Mouse (Mus musculus): ENCODE results near the gene Ahsg. TPM values are rescaled to one million over a fixed set of nuclear protein-coding genes. Genes with fewer than 3 reads are reported as not detected.

The Ahsg gene
- polyA plus RNA-seq, 1 experiment from 2014 or later: 4.6 TPM

DNA sequence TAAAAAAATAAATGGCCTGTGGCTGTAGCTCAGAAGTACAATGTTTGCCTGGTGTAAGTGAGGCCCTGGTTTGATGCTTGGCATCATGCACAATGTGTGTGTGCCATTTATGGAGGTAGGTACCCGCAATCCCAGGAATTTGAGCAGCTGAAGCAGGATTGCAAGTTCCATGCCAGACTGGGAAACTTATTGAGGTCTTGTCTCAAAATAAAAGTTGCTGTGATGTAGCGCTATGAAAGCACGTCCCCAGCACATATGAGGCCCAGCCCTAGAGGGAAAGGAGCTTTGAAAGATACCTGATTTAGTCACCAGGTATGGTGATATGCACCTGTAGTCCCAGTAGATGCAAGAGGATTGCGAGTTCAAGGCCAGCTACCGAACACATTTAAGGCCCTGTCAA, 30.7 kb downstream of the Ahsg start:
- no peak overlapping the region for H3K4me3 ChIP-seq (ENCODE audit: control insufficient read depth in 1 of 2, insufficient read depth in 1 of 2, low read depth in 1 of 2, low read length in 2 of 2)
- H3K27ac ChIP-seq (replicated peaks in 1 of 2; ENCODE audit: control insufficient read depth in 1 of 2, insufficient read depth in 1 of 2, low read depth in 2 of 2, low read length in 2 of 2): no peak overlapping the region
- no peaks in the 10 kb centered on the region for H3K4me1 ChIP-seq (ENCODE audit: control insufficient read depth in 2 of 2, insufficient read depth in 2 of 2, low read length in 2 of 2)
- no peaks in the 10 kb centered on the region for H3K27me3 ChIP-seq (ENCODE audit: control insufficient read depth, insufficient read depth, low read length)
- ATAC-seq (ENCODE audit: insufficient number of reproducible peaks, insufficient read depth, low FRiP score, low read depth): no peak
- 91% methylated on average over 5 of the region's 5 CpGs for WGBS
- H3K9me3 ChIP-seq (ENCODE audit: control insufficient read depth, low read length): no peaks in the 10 kb centered on the region
- no peak overlapping the region for H3K9ac ChIP-seq (ENCODE audit: low read length)
- H3K36me3 ChIP-seq (ENCODE audit: control insufficient read depth, insufficient read depth, low read length): no peaks in the 10 kb centered on the region
- H3K4me2 ChIP-seq (ENCODE audit: low read length): no peak overlapping the region

DNA sequence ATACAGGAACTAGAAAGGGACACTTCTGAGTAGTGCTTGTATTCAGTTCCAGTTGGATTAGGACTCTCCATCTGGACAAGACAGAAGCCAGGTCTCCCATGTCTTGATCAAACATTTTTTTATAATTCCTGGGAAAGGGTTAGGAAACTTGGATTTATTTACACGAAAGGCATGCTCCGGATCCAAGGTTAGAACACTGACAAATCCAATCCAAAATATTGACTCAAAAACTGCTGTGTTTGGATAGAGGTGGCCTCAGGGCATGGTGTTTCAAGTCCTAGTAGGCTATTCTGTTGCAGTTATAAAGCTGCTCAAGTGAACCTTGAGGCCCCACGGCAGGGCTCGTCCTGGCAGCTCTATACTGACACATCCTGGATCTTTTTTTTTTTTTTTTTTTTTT, 31.4 kb downstream of the Ahsg start:
- Histone ChIP-seq H3K9me3 (ENCODE audit: control insufficient read depth, low read length) (no peaks in the 10 kb centered on the region), H3K4me1 (ENCODE audit: control insufficient read depth in 2 of 2, insufficient read depth in 2 of 2, low read length in 2 of 2) (no peaks in the 10 kb centered on the region), H3K27me3 (ENCODE audit: control insufficient read depth, insufficient read depth, low read length) (no peaks in the 10 kb centered on the region), H3K4me2 (ENCODE audit: low read length) (no peak overlapping the region), H3K27ac (replicated peaks in 1 of 2; ENCODE audit: control insufficient read depth in 1 of 2, insufficient read depth in 1 of 2, low read depth in 2 of 2, low read length in 2 of 2) (no peak overlapping the region), H3K9ac (ENCODE audit: low read length) (no peak overlapping the region), H3K4me3 (ENCODE audit: control insufficient read depth in 1 of 2, insufficient read depth in 1 of 2, low read depth in 1 of 2, low read length in 2 of 2) (no peak overlapping the region), H3K36me3 (ENCODE audit: control insufficient read depth, insufficient read depth, low read length) (no peaks in the 10 kb centered on the region)
- WGBS: 87% methylated on average over 4 of the region's 4 CpGs
- no peak for ATAC-seq (ENCODE audit: insufficient number of reproducible peaks, insufficient read depth, low FRiP score, low read depth)

DNA sequence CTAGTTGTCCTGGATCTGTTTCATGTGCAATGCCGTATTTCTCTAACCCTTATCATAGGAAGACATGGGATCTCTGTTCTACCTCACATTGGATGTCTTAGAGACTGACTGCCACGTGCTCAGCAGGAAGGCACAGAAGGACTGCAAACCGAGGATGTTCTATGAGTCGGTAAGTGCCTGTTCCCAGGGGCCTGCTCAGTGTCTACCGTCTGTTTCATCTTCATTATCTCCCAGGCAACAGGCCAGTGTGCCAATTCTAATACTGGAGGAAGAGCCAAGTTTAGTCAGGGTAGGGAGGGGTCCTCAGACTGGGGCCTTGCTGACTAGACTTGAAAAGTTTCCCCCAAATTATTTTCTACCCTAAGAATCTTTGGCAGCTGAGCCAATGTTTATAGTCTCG, 38.5 kb downstream of the Ahsg start:
- ATAC-seq (ENCODE audit: insufficient number of reproducible peaks, insufficient read depth, low FRiP score, low read depth): no peak
- H3K9me3 ChIP-seq (ENCODE audit: control insufficient read depth, low read length): no peaks in the 10 kb centered on the region

DNA sequence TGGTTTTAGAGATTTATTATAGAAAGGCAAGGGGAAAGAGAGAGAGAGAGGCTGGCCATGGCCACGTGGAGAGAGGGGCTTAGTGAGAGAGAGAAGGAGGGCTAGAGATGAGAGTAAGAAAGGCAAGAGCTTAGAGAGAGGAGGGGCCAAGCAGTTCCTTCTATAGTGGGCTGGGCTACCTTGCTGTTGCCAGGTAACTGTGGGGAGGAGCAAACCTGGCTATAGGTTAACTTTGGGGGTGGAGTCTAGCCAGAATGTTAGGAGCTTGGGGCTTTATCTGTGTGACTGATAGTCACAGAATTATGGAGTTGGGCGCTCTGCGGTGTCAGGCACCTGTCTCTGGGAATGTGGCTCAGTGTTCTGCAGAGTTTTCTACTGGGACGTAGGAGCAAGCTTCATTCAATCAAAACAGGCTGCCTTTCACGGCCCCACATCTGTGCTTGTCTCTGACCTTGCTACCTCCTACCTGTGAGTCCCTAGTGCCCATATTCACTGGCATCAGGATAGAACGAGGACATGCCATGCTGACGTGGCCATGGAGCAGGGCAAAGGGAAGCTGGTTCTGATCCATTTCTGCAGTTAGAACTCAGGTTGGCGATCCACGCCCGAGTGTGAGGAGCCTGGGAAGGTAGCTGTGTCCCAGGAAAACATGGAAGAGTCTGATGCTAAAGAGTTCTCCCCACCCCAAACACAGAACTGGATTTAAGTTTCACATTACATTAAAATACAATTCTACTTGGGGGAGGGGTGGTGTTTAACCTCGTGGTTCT, 40.5 kb downstream of the Ahsg start:
- 79% methylated on average over 11 of the region's 11 CpGs for WGBS
- Histone ChIP-seq H3K36me3 (ENCODE audit: control insufficient read depth, insufficient read depth, low read length) (no peaks in the 10 kb centered on the region), H3K9ac (ENCODE audit: low read length) (no peak overlapping the region)

More for the DNA sequence above, 38.5 kb downstream of the Ahsg start:
- WGBS: 55% methylated on average over 6 of the region's 6 CpGs
- no peaks in the 10 kb centered on the region for H3K36me3 ChIP-seq (ENCODE audit: control insufficient read depth, insufficient read depth, low read length)
- H3K27me3 ChIP-seq (ENCODE audit: control insufficient read depth, insufficient read depth, low read length): no peaks in the 10 kb centered on the region
- no peak overlapping the region for H3K4me2 ChIP-seq (ENCODE audit: low read length)
- no peak overlapping the region for H3K27ac ChIP-seq (replicated peaks in 1 of 2; ENCODE audit: control insufficient read depth in 1 of 2, insufficient read depth in 1 of 2, low read depth in 2 of 2, low read length in 2 of 2)
- H3K4me3 ChIP-seq (ENCODE audit: control insufficient read depth in 1 of 2, insufficient read depth in 1 of 2, low read depth in 1 of 2, low read length in 2 of 2): no peak overlapping the region
- H3K9ac ChIP-seq (ENCODE audit: low read length): no peak overlapping the region
- H3K4me1 ChIP-seq (ENCODE audit: control insufficient read depth in 2 of 2, insufficient read depth in 2 of 2, low read length in 2 of 2): no peaks in the 10 kb centered on the region

DNA sequence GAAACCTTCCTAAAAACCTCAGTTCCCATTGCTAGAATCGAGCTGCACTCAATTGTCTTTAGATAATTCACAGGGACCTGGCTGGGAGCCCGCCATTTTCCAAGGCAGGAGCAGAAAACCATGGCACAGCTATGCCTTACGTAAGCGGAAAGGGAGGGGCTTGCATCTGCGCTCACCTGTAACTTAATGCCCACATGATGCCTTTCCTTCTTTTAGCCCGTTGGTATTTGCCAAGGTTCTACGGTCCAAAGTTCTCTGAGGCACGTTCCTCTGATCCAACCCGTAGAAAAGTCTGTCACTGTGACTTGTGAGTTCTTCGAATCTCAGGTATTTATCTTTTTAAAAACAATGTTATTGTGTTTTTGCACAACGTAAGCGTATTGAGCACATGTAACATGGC, 46.6 kb downstream of the Ahsg start:
- no peak overlapping the region for H3K9ac ChIP-seq (ENCODE audit: low read length)
- WGBS: 83% methylated on average over 12 of the region's 12 CpGs
- ATAC-seq (ENCODE audit: insufficient number of reproducible peaks, insufficient read depth, low FRiP score, low read depth): no peak
- no peaks in the 10 kb centered on the region for H3K4me1 ChIP-seq (ENCODE audit: control insufficient read depth in 2 of 2, insufficient read depth in 2 of 2, low read length in 2 of 2)
- H3K27me3 ChIP-seq (ENCODE audit: control insufficient read depth, insufficient read depth, low read length): no peaks in the 10 kb centered on the region
- no peak overlapping the region for H3K4me2 ChIP-seq (ENCODE audit: low read length)
- no peak overlapping the region for H3K27ac ChIP-seq (replicated peaks in 1 of 2; ENCODE audit: control insufficient read depth in 1 of 2, insufficient read depth in 1 of 2, low read depth in 2 of 2, low read length in 2 of 2)
- no peaks in the 10 kb centered on the region for H3K36me3 ChIP-seq (ENCODE audit: control insufficient read depth, insufficient read depth, low read length)
- H3K4me3 ChIP-seq (ENCODE audit: control insufficient read depth in 1 of 2, insufficient read depth in 1 of 2, low read depth in 1 of 2, low read length in 2 of 2): no peak overlapping the region
- no peaks in the 10 kb centered on the region for H3K9me3 ChIP-seq (ENCODE audit: control insufficient read depth, low read length)

More for the DNA sequence above, 40.5 kb downstream of the Ahsg start:
- no peaks in the 10 kb centered on the region for H3K9me3 ChIP-seq (ENCODE audit: control insufficient read depth, low read length)
- H3K4me3 ChIP-seq (ENCODE audit: control insufficient read depth in 1 of 2, insufficient read depth in 1 of 2, low read depth in 1 of 2, low read length in 2 of 2): no peak overlapping the region
- no peaks in the 10 kb centered on the region for H3K27me3 ChIP-seq (ENCODE audit: control insufficient read depth, insufficient read depth, low read length)
- H3K4me2 ChIP-seq (ENCODE audit: low read length): no peak overlapping the region
- H3K4me1 ChIP-seq (ENCODE audit: control insufficient read depth in 2 of 2, insufficient read depth in 2 of 2, low read length in 2 of 2): no peaks in the 10 kb centered on the region
- no peak overlapping the region for H3K27ac ChIP-seq (replicated peaks in 1 of 2; ENCODE audit: control insufficient read depth in 1 of 2, insufficient read depth in 1 of 2, low read depth in 2 of 2, low read length in 2 of 2)
- ATAC-seq (ENCODE audit: insufficient number of reproducible peaks, insufficient read depth, low FRiP score, low read depth): no peak

DNA sequence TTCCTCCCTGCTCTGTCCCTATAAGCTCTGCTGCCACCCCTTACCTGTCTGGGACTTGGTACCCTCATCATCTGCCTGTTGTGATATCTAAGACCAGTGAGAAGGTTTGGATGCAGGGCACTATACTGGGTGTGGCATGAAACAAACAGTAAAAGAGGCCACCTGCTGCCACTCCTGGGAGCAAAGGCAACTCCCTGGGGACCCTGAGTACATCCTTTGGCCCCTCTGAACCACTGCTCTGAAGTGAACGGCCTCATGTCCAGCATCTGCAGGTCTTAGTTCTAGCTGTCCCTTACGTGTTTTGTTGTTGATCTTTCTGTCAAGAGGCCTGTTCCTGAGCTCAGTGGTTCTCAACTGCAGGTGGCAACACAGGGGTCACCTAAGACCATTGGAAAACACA, 47.5 kb downstream of the Ahsg start:
- no peak overlapping the region for H3K4me2 ChIP-seq (ENCODE audit: low read length)
- no peak overlapping the region for H3K27ac ChIP-seq (replicated peaks in 1 of 2; ENCODE audit: control insufficient read depth in 1 of 2, insufficient read depth in 1 of 2, low read depth in 2 of 2, low read length in 2 of 2)
- no peak overlapping the region for H3K9ac ChIP-seq (ENCODE audit: low read length)
- H3K4me1 ChIP-seq (ENCODE audit: control insufficient read depth in 2 of 2, insufficient read depth in 2 of 2, low read length in 2 of 2): no peaks in the 10 kb centered on the region
- H3K36me3 ChIP-seq (ENCODE audit: control insufficient read depth, insufficient read depth, low read length): no peaks in the 10 kb centered on the region
- no peaks in the 10 kb centered on the region for H3K27me3 ChIP-seq (ENCODE audit: control insufficient read depth, insufficient read depth, low read length)
- no peak overlapping the region for H3K4me3 ChIP-seq (ENCODE audit: control insufficient read depth in 1 of 2, insufficient read depth in 1 of 2, low read depth in 1 of 2, low read length in 2 of 2)
- no peaks in the 10 kb centered on the region for H3K9me3 ChIP-seq (ENCODE audit: control insufficient read depth, low read length)
- ATAC-seq (ENCODE audit: insufficient number of reproducible peaks, insufficient read depth, low FRiP score, low read depth): no peak
- WGBS: 66% methylated on average over 2 of the region's 2 CpGs

DNA sequence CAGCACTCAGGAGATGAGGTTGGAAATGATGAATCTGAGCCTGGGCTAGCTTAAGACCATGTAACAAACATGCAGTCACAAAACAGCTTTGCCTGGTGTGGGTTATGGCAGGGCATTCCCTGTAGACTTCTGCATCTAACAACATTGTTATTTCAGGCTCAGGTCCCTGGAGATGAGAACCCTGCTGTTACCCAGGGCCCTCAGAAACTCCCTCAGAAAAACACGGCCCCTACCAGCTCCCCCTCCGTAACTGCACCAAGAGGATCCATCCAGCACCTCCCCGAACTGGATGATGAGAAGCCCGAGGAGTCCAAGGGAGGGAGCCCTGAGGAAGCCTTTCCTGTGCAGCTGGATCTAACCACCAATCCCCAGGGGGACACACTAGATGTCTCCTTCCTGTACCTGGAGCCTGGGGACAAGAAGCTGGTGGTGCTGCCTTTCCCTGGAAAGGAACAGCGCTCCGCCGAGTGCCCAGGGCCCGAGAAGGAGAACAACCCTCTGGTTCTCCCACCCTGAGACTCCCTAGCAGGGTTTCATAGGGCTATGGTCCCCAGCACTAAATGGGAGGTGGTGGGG, 48.1 kb downstream of the Ahsg start:
- WGBS: 76% methylated on average over 8 of the region's 8 CpGs
- H3K27ac ChIP-seq (replicated peaks in 1 of 2; ENCODE audit: control insufficient read depth in 1 of 2, insufficient read depth in 1 of 2, low read depth in 2 of 2, low read length in 2 of 2): no peak overlapping the region
- H3K4me2 ChIP-seq (ENCODE audit: low read length): no peak overlapping the region
- no peak for ATAC-seq (ENCODE audit: insufficient number of reproducible peaks, insufficient read depth, low FRiP score, low read depth)
- no peaks in the 10 kb centered on the region for H3K27me3 ChIP-seq (ENCODE audit: control insufficient read depth, insufficient read depth, low read length)
- H3K4me1 ChIP-seq (ENCODE audit: control insufficient read depth in 2 of 2, insufficient read depth in 2 of 2, low read length in 2 of 2): no peaks in the 10 kb centered on the region
- H3K4me3 ChIP-seq (ENCODE audit: control insufficient read depth in 1 of 2, insufficient read depth in 1 of 2, low read depth in 1 of 2, low read length in 2 of 2): no peak overlapping the region
- no peaks in the 10 kb centered on the region for H3K36me3 ChIP-seq (ENCODE audit: control insufficient read depth, insufficient read depth, low read length)
- H3K9ac ChIP-seq (ENCODE audit: low read length): no peak overlapping the region
- no peaks in the 10 kb centered on the region for H3K9me3 ChIP-seq (ENCODE audit: control insufficient read depth, low read length)
